Mouse (Mus musculus) liver, embryonic 12.5 days (tissue): ENCODE data around the gene Gpalpp1. TPM values are rescaled to one million over a fixed set of nuclear protein-coding genes. Genes with fewer than 3 reads are reported as not detected.
A peak's percentile ranks its signal among the peaks of the same experiment; 100 is the strongest.

Experiments
- ATAC-seq: fragments of 200-750 bp; cut with Nextera tagmentation; 2 replicates; pipeline ENCODE4 v1.8.0; 2017; ENCODE audit warnings: moderate number of reproducible peaks, mild to moderate bottlenecking, moderate library complexity
- H3K27ac ChIP-seq: fragments of 300-500 bp; sonication (generic); 2 replicates; pipeline ENCODE4 v1.5.1; 2016; ENCODE audit warnings: mild to moderate bottlenecking
- H3K27me3 ChIP-seq: fragments of 300-500 bp; sonication (generic); replicated peaks from 2 replicates; pipeline ENCODE4 v1.6.1; 2016; ENCODE audit warnings: mild to moderate bottlenecking, moderate library complexity
- H3K36me3 ChIP-seq: fragments of 300-500 bp; sonication (generic); 2 replicates; pipeline ENCODE4 v1.6.1; 2016; ENCODE audit warnings: mild to moderate bottlenecking, moderate library complexity
- H3K4me1 ChIP-seq: fragments of 300-500 bp; sonication (generic); 2 replicates; pipeline ENCODE4 v1.6.1; 2016
- H3K4me2 ChIP-seq: fragments of 300-500 bp; sonication (generic); 2 replicates; pipeline ENCODE4 v1.6.1; 2016; ENCODE audit warnings: mild to moderate bottlenecking, moderate library complexity
- H3K4me3 ChIP-seq: fragments of 300-500 bp; sonication (generic); 2 replicates; pipeline ENCODE4 v1.5.1; 2016; ENCODE audit warnings: mild to moderate bottlenecking, moderate library complexity
- H3K9ac ChIP-seq: fragments of 300-500 bp; sonication (generic); 2 replicates; pipeline ENCODE4 v1.6.1; 2016; ENCODE audit warnings: mild to moderate bottlenecking, moderate library complexity
- H3K9me3 ChIP-seq: fragments of 300-500 bp; sonication (generic); replicated peaks from 2 replicates; pipeline ENCODE4 v1.6.1; 2016; ENCODE audit warnings: mild to moderate bottlenecking, moderate library complexity
- WGBS: fragments of 180-500 bp; shearing (Covaris S2); methylation state at CpG from one replicate; pipeline ENCODE4 v1.1.7; 2016; ENCODE audit not compliant: insufficient replicate concordance; 5-methylcytosine and 5-hydroxymethylcytosine counted together
- polyA plus RNA-seq: library from polyadenylated mRNA; unstranded; fragments of >200 nt; fragmentation: Nextera tagmentation; extraction: Ambion mirVana; gene quantifications from 2 replicates; pipeline ENCODE4 v1.2.1, GENCODE M21; 2016

Gpalpp1 gene
- 9.8 and 10.3 TPM in 2 replicates for polyA plus RNA-seq

- no peaks in the 10 kb centered on the region for H3K9me3 ChIP-seq
- H3K27me3 ChIP-seq = no peaks in the 10 kb centered on the region
- peak; percentile 98 for ATAC-seq
- peak within 1 kb of the TSS; percentile 84 for H3K4me2 ChIP-seq
- peak within 1 kb of the TSS; percentile 82 for H3K9ac ChIP-seq
- H3K4me1 ChIP-seq = peaks cover 28% of the 10 kb centered on the region
- peaks cover 37% of the 10 kb centered on the region for H3K36me3 ChIP-seq
- H3K4me3 ChIP-seq = peak within 1 kb of the TSS; percentile 83
- H3K27ac ChIP-seq = peak within 1 kb of the TSS; percentile 77
- under 1% methylated on average over 69 of the region's 69 CpGs for WGBS
Observed at GRCm38 (mm10) chr14:76110396-76111221, at the start of gene Gpalpp1, which contains the start of gene Nufip1. TSS of gene Gpalpp1 (minus strand) at chr14:76110760. TSS of gene Nufip1 (plus strand) at chr14:76110891.

GRCm38 (mm10) chr14:76158192-76158785 lies 47.7 kb upstream of the Gpalpp1 start:
- 44% methylated on average over 5 of the region's 5 CpGs for WGBS
- Histone ChIP-seq H3K4me3 (no peak overlapping the region), H3K9ac (no peak overlapping the region), H3K27me3 (no peaks in the 10 kb centered on the region; the same call in 1 of the 2 replicates), H3K4me2 (no peak overlapping the region), H3K9me3 (no peaks in the 10 kb centered on the region), H3K36me3 (no peaks in the 10 kb centered on the region), H3K27ac (peak overlapping the region; percentile 37; the same call in 1 of the 2 replicates), H3K4me1 (peaks cover 24% of the 10 kb centered on the region)
- ATAC-seq = peak; percentile 38; the same call in 1 of the 2 replicates

DNA sequence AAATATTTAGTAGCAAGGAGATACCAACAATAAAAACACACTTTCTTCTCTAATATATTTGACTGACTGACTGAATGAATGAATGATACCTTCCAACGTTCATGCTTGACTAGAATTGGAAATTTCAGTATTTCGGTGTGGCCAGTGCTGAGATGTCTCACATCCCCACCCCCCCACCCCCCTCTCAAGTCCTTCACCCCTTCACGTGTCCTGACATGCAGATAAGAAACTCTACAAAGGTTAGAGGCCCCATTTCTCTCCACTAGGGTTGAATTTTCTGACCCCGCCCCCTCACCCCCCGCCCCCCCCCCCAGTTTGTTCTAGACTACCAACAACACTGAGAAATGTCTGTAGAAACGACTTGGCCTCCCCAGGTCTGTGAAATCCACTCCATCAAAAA lies 43.3 kb upstream of the Gpalpp1 start:
- no peak overlapping the region for H3K27ac ChIP-seq
- peak overlapping the region; percentile 90 for H3K4me2 ChIP-seq
- 10% methylated on average over 6 of the region's 6 CpGs for WGBS
- H3K4me1 ChIP-seq = peaks cover 57% of the 10 kb centered on the region
- no peaks in the 10 kb centered on the region for H3K36me3 ChIP-seq
- H3K27me3 ChIP-seq = no peaks in the 10 kb centered on the region
- H3K4me3 ChIP-seq = peak overlapping the region; percentile 74
- H3K9me3 ChIP-seq = no peaks in the 10 kb centered on the region
- H3K9ac ChIP-seq = peak overlapping the region; percentile 62
- no peak for ATAC-seq

DNA sequence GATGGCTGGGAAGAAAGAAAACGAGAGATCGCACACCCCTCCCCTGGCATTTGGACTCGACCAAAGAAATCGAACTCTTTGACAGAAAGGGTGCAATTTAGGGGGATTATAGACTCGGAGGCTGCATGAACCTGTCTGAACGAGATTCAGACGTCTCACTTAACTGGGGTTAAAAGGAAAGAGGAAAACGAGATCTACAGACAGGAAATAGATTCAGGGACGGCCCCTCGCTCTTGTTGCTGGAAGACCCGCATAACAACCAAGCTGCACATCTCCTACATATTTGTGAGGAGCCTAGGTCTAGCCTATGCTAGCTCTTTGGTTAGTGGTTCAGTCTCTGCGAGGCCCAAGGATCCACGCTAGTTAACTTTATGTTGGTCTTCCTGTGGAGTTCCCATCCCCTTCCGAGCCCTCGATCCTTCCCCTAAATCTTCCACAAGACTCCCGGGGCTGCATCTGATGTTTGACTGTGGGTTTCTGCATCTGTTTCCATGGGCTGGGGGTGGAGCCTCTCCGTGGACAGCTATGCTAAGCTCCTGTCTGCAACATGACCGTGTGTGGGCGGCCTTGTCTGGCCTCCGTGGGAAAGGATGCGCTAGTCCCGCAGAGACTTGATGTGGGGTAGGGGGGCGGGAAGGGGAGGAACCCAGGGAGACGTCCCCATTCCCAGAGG lies 42.6 kb upstream of the Gpalpp1 start:
- Histone ChIP-seq H3K27ac (peak overlapping the region; percentile 81), H3K9ac (peak overlapping the region; percentile 62), H3K4me3 (peak overlapping the region; percentile 74), H3K36me3 (no peaks in the 10 kb centered on the region), H3K4me1 (peaks cover 53% of the 10 kb centered on the region), H3K9me3 (no peaks in the 10 kb centered on the region), H3K4me2 (peak overlapping the region; percentile 90), H3K27me3 (no peaks in the 10 kb centered on the region)
- ATAC-seq = peak; percentile 11; the same call in 1 of the 2 replicates
- 2% methylated on average over 24 of the region's 24 CpGs for WGBS

DNA sequence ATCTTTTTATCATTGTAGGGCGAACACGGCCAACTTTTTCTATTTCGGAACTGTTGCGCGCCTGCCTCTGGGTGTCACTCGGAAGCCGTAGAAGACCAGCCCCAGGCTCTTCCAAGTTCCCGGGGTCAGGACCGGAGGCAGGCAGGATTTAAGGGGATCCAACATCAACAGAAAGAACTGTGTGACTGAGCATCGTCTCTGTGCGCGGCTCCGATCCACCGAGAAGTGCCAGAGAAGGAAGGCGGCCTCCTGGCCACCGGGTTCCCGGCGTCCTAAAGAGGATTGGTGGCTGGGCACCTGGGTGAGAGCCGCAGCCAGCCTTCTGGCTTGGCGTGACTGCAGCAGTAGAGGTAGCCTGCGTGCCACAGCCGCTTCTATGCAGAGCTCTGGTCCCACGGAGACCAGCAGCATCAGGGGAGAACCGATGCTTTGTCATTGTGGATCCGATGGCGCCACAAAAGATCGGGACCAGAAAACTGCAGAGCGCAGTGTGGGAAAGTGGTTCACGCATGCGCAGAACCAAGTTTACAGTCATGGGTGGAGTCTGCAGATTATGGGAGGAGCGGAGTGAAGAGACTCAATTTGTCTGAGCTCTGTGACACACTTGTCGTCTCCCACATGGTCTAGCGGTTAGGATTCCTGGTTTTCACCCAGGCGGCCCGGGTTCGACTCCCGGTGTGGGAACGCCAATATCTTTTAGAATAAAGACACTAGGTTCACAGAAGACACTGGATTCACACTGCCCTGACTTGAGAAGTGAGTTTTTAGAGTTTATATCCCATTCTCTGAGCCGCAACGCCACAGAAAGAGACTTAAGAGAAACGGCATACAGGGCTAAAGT lies 41.8 kb upstream of the Gpalpp1 start:
- peak overlapping the region; percentile 79 for H3K9ac ChIP-seq
- H3K27ac ChIP-seq = peak overlapping the region; percentile 92
- peak overlapping the region; percentile 90 for H3K4me2 ChIP-seq
- H3K27me3 ChIP-seq = no peaks in the 10 kb centered on the region
- peak; percentile 87 for ATAC-seq
- peak overlapping the region; percentile 74 for H3K4me3 ChIP-seq
- under 1% methylated on average over 41 of the region's 41 CpGs for WGBS
- H3K9me3 ChIP-seq = no peaks in the 10 kb centered on the region
- peaks cover 45% of the 10 kb centered on the region for H3K4me1 ChIP-seq
- no peaks in the 10 kb centered on the region for H3K36me3 ChIP-seq

DNA sequence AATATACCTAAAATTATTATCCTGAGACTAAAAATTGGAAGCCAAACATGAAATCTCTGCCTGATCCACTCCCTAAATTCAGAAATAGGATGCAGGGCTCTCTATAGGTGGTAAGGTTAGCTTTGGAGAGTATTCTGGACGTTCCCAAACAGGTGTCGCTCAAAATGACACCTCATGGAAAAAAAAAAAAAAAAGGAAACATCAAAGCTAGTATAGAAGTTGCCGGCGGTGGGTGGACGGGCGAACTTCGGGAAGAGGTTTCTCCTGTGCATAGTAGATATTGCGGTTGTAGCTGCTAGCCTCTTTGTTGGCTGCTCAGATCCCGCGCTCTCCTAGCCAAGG lies 41.2 kb upstream of the Gpalpp1 start:
- Histone ChIP-seq H3K4me2 (peak overlapping the region; percentile 90), H3K4me1 (peaks cover 45% of the 10 kb centered on the region), H3K27ac (peak overlapping the region; percentile 92), H3K36me3 (no peaks in the 10 kb centered on the region), H3K9me3 (no peaks in the 10 kb centered on the region), H3K4me3 (peak overlapping the region; percentile 74), H3K27me3 (no peaks in the 10 kb centered on the region), H3K9ac (peak overlapping the region; percentile 79)
- 2% methylated on average over 10 of the region's 10 CpGs for WGBS
- ATAC-seq = no peak

- H3K9me3 ChIP-seq = no peaks in the 10 kb centered on the region
- peak overlapping the region; percentile 74; the same call in 1 of the 2 replicates for H3K4me3 ChIP-seq
- 35% methylated on average over 2 of the region's 2 CpGs for WGBS
- H3K9ac ChIP-seq = 0 out of 2 replicates have a peak overlapping the region, but pooled peaks have one; percentile 79
- peaks cover 53% of the 10 kb centered on the region for H3K4me1 ChIP-seq
- H3K27me3 ChIP-seq = no peaks in the 10 kb centered on the region
- no peak overlapping the region for H3K27ac ChIP-seq
- peak overlapping the region; percentile 90 for H3K4me2 ChIP-seq
- ATAC-seq = no peak
- H3K36me3 ChIP-seq = no peaks in the 10 kb centered on the region
Observed at GRCm38 (mm10) chr14:76151011-76151410, 40.5 kb upstream of the Gpalpp1 start.

- Histone ChIP-seq H3K36me3 (no peaks in the 10 kb centered on the region), H3K27me3 (no peaks in the 10 kb centered on the region), H3K4me2 (peak overlapping the region; percentile 47; the same call in 1 of the 2 replicates), H3K9ac (no peak overlapping the region), H3K9me3 (no peaks in the 10 kb centered on the region), H3K4me1 (peaks cover 58% of the 10 kb centered on the region), H3K27ac (no peak overlapping the region), H3K4me3 (no peak overlapping the region)
- ATAC-seq = no peak
- 77% methylated on average over 11 of the region's 11 CpGs for WGBS
Observed at GRCm38 (mm10) chr14:76150499-76150898, 39.9 kb upstream of the Gpalpp1 start.

DNA sequence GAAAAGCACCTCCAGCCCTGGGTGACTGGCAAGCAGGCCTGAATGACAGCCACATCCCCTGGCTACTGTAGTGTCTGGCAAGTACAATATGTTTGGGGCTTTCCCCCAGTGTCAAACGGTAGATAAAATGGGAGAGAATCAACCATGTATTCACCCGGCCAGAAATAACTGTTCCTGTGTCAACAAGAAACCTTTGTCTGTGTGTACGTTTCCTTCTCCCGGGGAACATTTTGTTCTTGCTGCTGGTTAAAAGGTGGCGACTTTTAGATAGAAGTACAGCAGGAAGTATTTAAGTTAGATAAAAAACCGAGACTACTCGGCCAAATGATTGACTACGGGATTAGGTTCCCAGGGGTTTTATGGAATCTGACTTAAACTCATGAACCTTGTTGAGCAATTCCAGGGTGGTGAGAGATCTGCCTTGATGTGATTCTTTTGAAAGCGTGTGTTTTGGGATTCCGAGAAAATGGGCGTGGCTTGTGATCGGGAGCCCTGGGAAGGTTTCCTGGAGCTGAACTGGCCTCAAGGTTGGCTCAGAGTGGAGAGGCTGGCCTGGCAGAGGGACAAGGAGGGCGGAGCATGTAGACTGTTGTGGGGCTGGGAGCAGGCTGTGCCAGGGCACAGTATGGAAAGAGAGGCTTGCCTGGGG lies 39.1 kb upstream of the Gpalpp1 start:
- no peak overlapping the region for H3K27ac ChIP-seq
- H3K9ac ChIP-seq = peak overlapping the region; percentile 29; the same call in 1 of the 2 replicates
- ATAC-seq = no peak
- WGBS = 10% methylated on average over 13 of the region's 13 CpGs
- peak overlapping the region; percentile 47 for H3K4me2 ChIP-seq
- H3K9me3 ChIP-seq = no peaks in the 10 kb centered on the region
- no peaks in the 10 kb centered on the region for H3K27me3 ChIP-seq
- H3K36me3 ChIP-seq = no peaks in the 10 kb centered on the region
- peak overlapping the region; percentile 9; the same call in 1 of the 2 replicates for H3K4me3 ChIP-seq
- H3K4me1 ChIP-seq = peaks cover 67% of the 10 kb centered on the region

GRCm38 (mm10) chr14:76148294-76148693 lies 37.7 kb upstream of the Gpalpp1 start:
- Histone ChIP-seq H3K36me3 (no peaks in the 10 kb centered on the region), H3K4me3 (no peak overlapping the region), H3K27ac (no peak overlapping the region), H3K4me1 (peaks cover 59% of the 10 kb centered on the region), H3K27me3 (no peaks in the 10 kb centered on the region), H3K4me2 (no peak overlapping the region), H3K9ac (no peak overlapping the region), H3K9me3 (no peaks in the 10 kb centered on the region)
- 76% methylated on average over 10 of the region's 10 CpGs for WGBS
- no peak for ATAC-seq

DNA sequence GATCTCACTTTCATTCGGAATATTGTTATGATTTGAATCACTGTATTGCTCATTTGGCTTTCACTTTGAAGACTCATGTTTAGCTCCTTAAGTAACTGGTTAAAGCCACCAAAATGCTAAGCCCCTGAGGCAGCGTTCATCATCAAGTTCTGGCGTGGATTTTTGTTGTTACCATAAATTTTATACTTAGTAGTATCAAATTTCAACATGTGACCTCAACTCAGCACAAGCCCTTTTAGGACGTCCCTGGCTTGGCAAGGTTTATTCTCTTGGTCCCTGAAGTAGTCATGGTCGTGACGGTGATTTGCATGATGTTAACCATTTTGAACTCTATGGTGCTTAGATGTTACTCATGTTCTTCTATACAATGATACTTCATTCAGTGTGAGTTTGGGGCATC lies 36.5 kb upstream of the Gpalpp1 start:
- ATAC-seq = no peak
- H3K4me3 ChIP-seq = no peak overlapping the region
- H3K27ac ChIP-seq = no peak overlapping the region
- no peaks in the 10 kb centered on the region for H3K27me3 ChIP-seq
- H3K9ac ChIP-seq = no peak overlapping the region
- H3K9me3 ChIP-seq = no peaks in the 10 kb centered on the region
- 74% methylated on average over 6 of the region's 6 CpGs for WGBS
- no peak overlapping the region for H3K4me2 ChIP-seq
- peaks cover 53% of the 10 kb centered on the region for H3K4me1 ChIP-seq
- no peaks in the 10 kb centered on the region for H3K36me3 ChIP-seq
